Mouse (Mus musculus) liver, embryonic 14.5 days (tissue): ENCODE data around the gene Mindy1. TPM values are rescaled to one million over a fixed set of nuclear protein-coding genes. Genes with fewer than 3 reads are reported as not detected.

Experiments
- ATAC-seq: fragments of 200-750 bp; cut with Nextera tagmentation; 2 replicates; pipeline ENCODE4 v1.8.0; 2017; ENCODE audit warnings: moderate number of reproducible peaks, mild to moderate bottlenecking, moderate library complexity; ENCODE audit not compliant: insufficient read depth
- DNase-seq, 3 experiments: peaks; one replicate each; pipeline ENCODE4 v3.0.0-alpha.2; 2012 to 2013; ENCODE audit warnings: low read depth in 3 of 3, low spot score in 3 of 3
- H3K27ac ChIP-seq: fragments of 300-500 bp; sonication (generic); 2 replicates; pipeline ENCODE4 v1.5.1; 2014; ENCODE audit warnings: moderate library complexity, mild to moderate bottlenecking, control low read depth, inconsistent platforms
- H3K27me3 ChIP-seq: fragments of 300-500 bp; sonication (generic); 2 replicates; pipeline ENCODE4 v1.6.1; 2014; ENCODE audit warnings: mild to moderate bottlenecking, low read length, moderate library complexity; ENCODE audit not compliant: control insufficient read depth, insufficient read depth
- H3K36me3 ChIP-seq: fragments of 300-500 bp; sonication (generic); replicated peaks from 2 replicates; pipeline ENCODE4 v1.6.1; 2014; ENCODE audit warnings: low read depth; ENCODE audit not compliant: control insufficient read depth, insufficient read depth
- H3K4me1 ChIP-seq, 2 experiments: fragments of 200-500 bp in 1 of 2; fragments of 300-500 bp in 1 of 2; sonication (generic) in 1 of 2; replicated peaks; 2 replicates each; pipeline ENCODE4 v1.6.1; 2012 to 2014; ENCODE audit warnings: antibody characterized with exemption in 1 of 2, inconsistent platforms in 1 of 2, low read length in 1 of 2; ENCODE audit not compliant: control insufficient read depth in 2 of 2, insufficient read depth in 2 of 2
- H3K4me2 ChIP-seq: fragments of 300-500 bp; sonication (generic); 2 replicates; pipeline ENCODE4 v1.6.1; 2014; ENCODE audit warnings: low read depth, mild to moderate bottlenecking, control low read depth, moderate library complexity
- H3K4me3 ChIP-seq, 2 experiments: fragments of 200-500 bp in 1 of 2; fragments of 300-500 bp in 1 of 2; sonication (generic) in 1 of 2; 2 replicates each; pipeline ENCODE4 v1.5.1; 2012 to 2014; ENCODE audit warnings: low read depth in 2 of 2, low read length in 2 of 2, mild to moderate bottlenecking in 2 of 2, control low read depth in 1 of 2, inconsistent platforms in 1 of 2, moderate library complexity in 1 of 2; ENCODE audit not compliant: insufficient read depth in 1 of 2
- H3K9ac ChIP-seq: fragments of 300-500 bp; sonication (generic); replicated peaks from 2 replicates; pipeline ENCODE4 v1.6.1; 2014; ENCODE audit warnings: mild to moderate bottlenecking, control low read depth, moderate library complexity
- H3K9me3 ChIP-seq: fragments of 300-500 bp; sonication (generic); 2 replicates; pipeline ENCODE4 v1.6.1; 2016; ENCODE audit warnings: low read length, mixed read lengths; ENCODE audit not compliant: control insufficient read depth
- CTCF ChIP-seq: IDR thresholded peaks from 2 replicates; pipeline ENCODE4 v1.5.1; 2016; ENCODE audit warnings: antibody characterized with exemption, low read depth, control low read depth
- EP300 ChIP-seq: IDR thresholded peaks from 2 replicates; pipeline ENCODE4 v1.6.1; 2016; ENCODE audit warnings: antibody characterized with exemption, low read depth
- WGBS: fragments of 180-500 bp; shearing (Covaris S2); extraction: QIAGEN DNeasy Blood & Tissue Kit; methylation state at CpG from one replicate; pipeline ENCODE4 v1.1.7; 2014; ENCODE audit not compliant: insufficient replicate concordance; 5-methylcytosine and 5-hydroxymethylcytosine counted together
- polyA plus RNA-seq, 2 experiments: library from polyadenylated mRNA; depleted of rRNA in 1 of 2; stranded (reverse) in 1 of 2; unstranded in 1 of 2; fragments of >200 nt; fragmentation: Nextera tagmentation in 1 of 2; extraction: Ambion mirVana in 1 of 2; gene quantifications; 2 replicates each; pipeline versions ENCODE4 v1.2.1 to v1.2.3; 2012 to 2014

The Mindy1 gene
- polyA plus RNA-seq, 2 experiments: 13.6 to 16.1 TPM

GRCm38 (mm10) chr3:95306244-95306643 is 25.1 kb downstream of the Mindy1 start:
- no peak overlapping the region for H3K4me2 ChIP-seq
- DNase-seq (no peak), ATAC-seq (no peak)
- no peak overlapping the region for H3K27ac ChIP-seq
- H3K27me3 ChIP-seq: no peaks in the 10 kb centered on the region
- 66% methylated on average over 4 of the region's 4 CpGs for WGBS
- H3K9ac ChIP-seq: no peak overlapping the region
- TF ChIP-seq CTCF (no peak), EP300 (no peak)
- no peaks in the 10 kb centered on the region for H3K9me3 ChIP-seq
- no peak overlapping the region for H3K4me3 ChIP-seq
- peaks cover under 1 to 3% of the 10 kb centered on the region in 2 experiments; a peak in 3 of 4 replicates for H3K4me1 ChIP-seq
- H3K36me3 ChIP-seq: no peaks in the 10 kb centered on the region

- Histone ChIP-seq H3K4me3 (no peak within 1 kb of the TSS), H3K9ac (no peak within 1 kb of the TSS), H3K4me2 (no peak within 1 kb of the TSS), H3K36me3 (no peaks in the 10 kb centered on the region), H3K4me1 (peaks cover 7 to 12% of the 10 kb centered on the region in 2 experiments), H3K9me3 (no peaks in the 10 kb centered on the region), H3K27ac (no peak within 1 kb of the TSS), H3K27me3 (no peaks in the 10 kb centered on the region)
- WGBS: 67% methylated on average over 7 of the region's 7 CpGs
- DNase-seq (no peak), ATAC-seq (no peak)
- TF ChIP-seq CTCF (no peak), EP300 (no peak)
Observed at GRCm38 (mm10) chr3:95307100-95307499, 26.0 kb downstream of the Mindy1 start, which contains the start of gene Anxa9. Anxa9 (minus strand) TSS chr3:95307176.

GRCm38 (mm10) chr3:95310496-95310895 is 29.4 kb downstream of the Mindy1 start:
- TF ChIP-seq CTCF (no peak), EP300 (no peak)
- no peak overlapping the region for H3K4me2 ChIP-seq
- H3K9ac ChIP-seq: no peak overlapping the region
- H3K4me1 ChIP-seq: peaks cover 31 to 36% of the 10 kb centered on the region in 2 experiments
- H3K9me3 ChIP-seq: no peaks in the 10 kb centered on the region
- H3K36me3 ChIP-seq: no peaks in the 10 kb centered on the region
- DNase-seq: no peak
- H3K4me3 ChIP-seq: no peak overlapping the region
- H3K27me3 ChIP-seq: no peaks in the 10 kb centered on the region
- 35% methylated on average over 3 of the region's 3 CpGs for WGBS
- no peak overlapping the region for H3K27ac ChIP-seq
- ATAC-seq: no peak

GRCm38 (mm10) chr3:95310968-95311882 is 30.1 kb downstream of the Mindy1 start:
- no peaks in the 10 kb centered on the region for H3K9me3 ChIP-seq
- H3K27ac ChIP-seq: peak overlapping the region; percentile 89
- no peak overlapping the region for H3K4me3 ChIP-seq
- H3K9ac ChIP-seq: no peak overlapping the region
- ATAC-seq (no peak), DNase-seq (peak in 2 of 3 experiments; percentile 55 to 74)
- H3K36me3 ChIP-seq: no peaks in the 10 kb centered on the region
- H3K4me2 ChIP-seq: peak overlapping the region; percentile 12; the same call in 1 of the 2 replicates
- peak; percentile 81 for TF ChIP-seq CTCF
- no peak for TF ChIP-seq EP300
- 26% methylated on average over 9 of the region's 9 CpGs for WGBS
- H3K4me1 ChIP-seq: peaks cover 33 to 37% of the 10 kb centered on the region in 2 experiments
- no peaks in the 10 kb centered on the region for H3K27me3 ChIP-seq

- peak; percentile 48 for ATAC-seq
- peak; percentile 51; the same call in 1 of the 2 replicates for TF ChIP-seq EP300
- TF ChIP-seq CTCF: no peak
- WGBS: 8% methylated on average over 6 of the region's 6 CpGs
Observed at GRCm38 (mm10) chr3:95312623-95313022, 31.5 kb downstream of the Mindy1 start.

More at GRCm38 (mm10) chr3:95312623-95313022, 31.5 kb downstream of the Mindy1 start:
- H3K9ac ChIP-seq: peak overlapping the region; percentile 97
- H3K36me3 ChIP-seq: no peaks in the 10 kb centered on the region
- H3K4me1 ChIP-seq: peaks cover 42 to 48% of the 10 kb centered on the region in 2 experiments
- peak overlapping the region; percentile 35 to 80 for H3K4me3 ChIP-seq
- H3K27me3 ChIP-seq: no peaks in the 10 kb centered on the region
- H3K9me3 ChIP-seq: no peaks in the 10 kb centered on the region
- peak overlapping the region; percentile 89 for H3K27ac ChIP-seq
- peak overlapping the region; percentile 99 for H3K4me2 ChIP-seq
- DNase-seq: peak; percentile 57 to 74 (median 65)
